Mouse (Mus musculus) duodenum, adult 2 months (tissue): Measurements from ENCODE around the gene Kctd8. TPM values are rescaled to one million over a fixed set of nuclear protein-coding genes. Genes with fewer than 3 reads are reported as not detected.

Experiments
- polyA plus RNA-seq: library from polyadenylated mRNA; depleted of rRNA; stranded (reverse); fragments of >200 nt; gene quantifications from 2 replicates; pipeline ENCODE4 v1.2.3, GENCODE M21; 2012; ENCODE audit warnings: low replicate concordance; rRNA removed

Kctd8 gene
- polyA plus RNA-seq: 0.27 TPM in 1 of 2 replicates, not detected in the other

DNA sequence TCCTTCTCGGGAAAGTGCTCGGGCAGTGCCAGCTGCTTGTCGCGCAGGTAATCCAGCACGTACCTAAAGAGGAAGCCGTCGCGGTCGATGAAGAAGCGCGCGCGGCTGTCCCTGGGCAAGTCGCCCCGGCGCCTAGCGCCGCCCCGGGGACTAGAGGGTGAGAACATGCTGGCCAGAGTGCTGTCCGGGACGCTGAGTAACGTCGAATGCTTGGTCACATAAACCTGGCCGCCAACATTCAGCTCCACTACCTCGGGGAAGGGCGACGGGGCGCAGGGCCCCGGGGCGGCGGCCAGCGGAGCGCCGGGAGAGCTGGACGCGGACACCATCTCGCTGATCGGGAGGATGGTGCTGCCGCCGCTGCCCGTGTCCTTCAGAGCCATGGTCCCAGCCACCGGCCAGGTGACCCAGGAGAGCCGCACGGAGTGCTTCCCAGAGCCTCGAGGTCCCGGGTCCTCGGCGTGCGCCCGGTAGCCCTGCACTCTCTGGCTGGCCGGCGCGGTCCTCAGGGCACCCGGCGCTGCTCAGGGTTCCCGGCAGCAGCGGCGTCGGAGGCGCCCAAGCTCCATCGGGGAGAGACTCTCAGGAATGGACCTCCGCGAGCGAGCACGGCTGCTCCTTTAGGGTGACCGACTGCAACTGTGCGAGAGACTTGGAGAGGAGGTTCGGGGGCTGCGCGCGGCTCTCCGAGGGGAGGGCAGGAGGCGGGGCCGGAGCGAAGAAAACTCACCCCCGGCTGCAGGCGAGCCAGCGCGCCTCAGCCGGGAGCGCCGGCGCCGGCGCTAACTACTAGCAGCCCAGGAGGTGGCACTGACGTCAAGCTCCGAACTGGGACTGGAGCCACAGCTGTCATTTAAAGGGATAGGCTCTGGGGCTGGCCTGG is at the start of gene Kctd8:
Gene Kctd8, minus strand, starts transcription at position 761 of the 883 bp plus-strand sequence.

Other genes starting within 250 kb of the Kctd8 start
- gene Yipf7, start 201.0 kb upstream of the Kctd8 start, polyA plus RNA-seq: not detected in 2 replicates
- gene Guf1, start 215.2 kb upstream of the Kctd8 start, polyA plus RNA-seq: 2.5 and 11.2 TPM in 2 replicates